Mouse (Mus musculus) G1E (cell line): ENCODE measurements around the gene Dok7.

Experiments used
- CTCF ChIP-seq: IDR thresholded peaks from 2 replicates; pipeline ENCODE4 v1.5.1; 2012; ENCODE audit warnings: low read depth, low read length, inconsistent platforms, mixed read lengths
- GATA1 ChIP-seq: IDR thresholded peaks from 2 replicates; pipeline ENCODE4 v1.6.1; 2012; ENCODE audit warnings: borderline replicate concordance, low read length, inconsistent platforms, mixed read lengths
- GATA2 ChIP-seq: IDR thresholded peaks from 2 replicates; pipeline ENCODE4 v1.6.1; 2012; ENCODE audit warnings: low read depth, low read length, inconsistent platforms, borderline replicate concordance
- TAL1 ChIP-seq: conservative IDR thresholded peaks from 2 replicates; pipeline ENCODE4 v1.6.1; 2012; ENCODE audit warnings: low read depth, low read length, inconsistent platforms, mixed read lengths

DNA sequence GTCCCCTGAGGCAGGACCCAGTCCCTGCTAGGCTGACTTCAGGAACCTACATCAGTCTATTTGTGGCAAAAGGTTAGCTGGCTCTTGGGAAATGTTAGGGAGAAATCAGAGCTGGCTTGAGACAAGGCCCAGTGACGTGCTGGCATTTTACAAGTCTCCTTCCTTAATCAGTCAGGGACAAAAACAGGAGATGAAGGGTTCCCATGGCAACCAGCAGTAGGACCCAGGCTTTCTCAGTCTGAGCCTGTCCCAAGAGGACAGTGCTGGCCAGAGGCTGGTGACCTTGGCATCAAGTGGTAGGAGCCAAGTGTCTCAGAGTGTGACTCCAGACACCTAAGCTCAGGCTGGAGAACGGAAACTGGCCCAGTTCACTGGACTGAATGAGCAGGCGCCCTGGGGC, 77.7 kb downstream of the Dok7 start:
- TF ChIP-seq CTCF (no peak), TAL1 (no peak), GATA1 (no peak), GATA2 (no peak)
